Mouse (Mus musculus) testis, adult 2 months (tissue): ENCODE measurements around the gene Ppfibp1. TPM values are rescaled to one million over a fixed set of nuclear protein-coding genes. Genes with fewer than 3 reads are reported as not detected.

Experiments used
- H3K27ac ChIP-seq: fragments of 200-500 bp; 2 replicates; pipeline ENCODE4 v1.5.1; 2012; ENCODE audit warnings: low read depth, low read length; ENCODE audit not compliant: control insufficient read depth, insufficient read depth
- H3K27me3 ChIP-seq: fragments of 200-500 bp; 2 replicates; pipeline ENCODE4 v1.6.1; 2012; ENCODE audit warnings: mild to moderate bottlenecking, low read length, moderate library complexity; ENCODE audit not compliant: control insufficient read depth, insufficient read depth
- H3K36me3 ChIP-seq: fragments of 200-500 bp; 2 replicates; pipeline ENCODE4 v1.6.1; 2012; ENCODE audit warnings: mild to moderate bottlenecking, low read length; ENCODE audit not compliant: control insufficient read depth, insufficient read depth
- H3K4me1 ChIP-seq: fragments of 200-500 bp; 2 replicates; pipeline ENCODE4 v1.6.1; 2012; ENCODE audit warnings: low read length; ENCODE audit not compliant: control insufficient read depth, insufficient read depth
- H3K4me3 ChIP-seq: fragments of 200-500 bp; 2 replicates; pipeline ENCODE4 v1.5.1; 2012; ENCODE audit warnings: low read depth, mild to moderate bottlenecking, low read length, moderate library complexity, mixed read lengths; ENCODE audit not compliant: control insufficient read depth
- CTCF ChIP-seq: fragments of 200-500 bp; IDR thresholded peaks from 2 replicates; pipeline ENCODE4 v1.5.1; 2012; ENCODE audit warnings: low read depth, mild to moderate bottlenecking, inconsistent platforms, low read length, moderate library complexity; ENCODE audit not compliant: control insufficient read depth, insufficient read depth, insufficient replicate concordance
- POLR2A ChIP-seq: fragments of 200-500 bp; IDR thresholded peaks from 2 replicates; pipeline ENCODE4 v1.6.1; 2012; ENCODE audit warnings: low read depth, mild to moderate bottlenecking, inconsistent platforms, low read length, moderate library complexity; ENCODE audit not compliant: control insufficient read depth
- polyA plus RNA-seq: library from polyadenylated mRNA; depleted of rRNA; stranded (reverse); fragments of >200 nt; gene quantifications from 2 replicates; pipeline ENCODE4 v1.2.3, GENCODE M21; 2012

Gene Ppfibp1
- polyA plus RNA-seq, 1 experiment = 10.9 TPM

GRCm38 (mm10) chr6:146981249-146981835 lies 93.1 kb downstream of the Ppfibp1 start:
- Histone ChIP-seq H3K27ac (no peak overlapping the region), H3K27me3 (no peaks in the 10 kb centered on the region), H3K36me3 (no peaks in the 10 kb centered on the region), H3K4me3 (no peak overlapping the region), H3K4me1 (no peaks in the 10 kb centered on the region)
- TF ChIP-seq CTCF (no peak), POLR2A (no peak)

GRCm38 (mm10) chr6:146984569-146984968 lies 96.3 kb downstream of the Ppfibp1 start:
- H3K27me3 ChIP-seq = no peaks in the 10 kb centered on the region
- no peak for TF ChIP-seq POLR2A
- no peak for TF ChIP-seq CTCF
- no peak overlapping the region for H3K4me3 ChIP-seq
- no peak overlapping the region for H3K27ac ChIP-seq
- H3K36me3 ChIP-seq = no peaks in the 10 kb centered on the region
- no peaks in the 10 kb centered on the region for H3K4me1 ChIP-seq

- no peak for TF ChIP-seq POLR2A
- TF ChIP-seq CTCF = no peak
- H3K4me1 ChIP-seq = no peaks in the 10 kb centered on the region
- H3K4me3 ChIP-seq = no peak overlapping the region
- no peaks in the 10 kb centered on the region for H3K27me3 ChIP-seq
- no peak overlapping the region for H3K27ac ChIP-seq
- H3K36me3 ChIP-seq = no peaks in the 10 kb centered on the region
These were observed 105.9 kb downstream of the Ppfibp1 start for GRCm38 (mm10) chr6:146994236-146994635.

GRCm38 (mm10) chr6:146995391-146995790 lies 107.1 kb downstream of the Ppfibp1 start:
- Histone ChIP-seq H3K36me3 (no peaks in the 10 kb centered on the region), H3K4me1 (no peaks in the 10 kb centered on the region), H3K27me3 (no peaks in the 10 kb centered on the region), H3K27ac (no peak overlapping the region), H3K4me3 (no peak overlapping the region)
- TF ChIP-seq CTCF (no peak), POLR2A (no peak)

- H3K27me3 ChIP-seq = no peaks in the 10 kb centered on the region
- TF ChIP-seq POLR2A (no peak), CTCF (no peak)
- no peaks in the 10 kb centered on the region for H3K36me3 ChIP-seq
- no peaks in the 10 kb centered on the region for H3K4me1 ChIP-seq
- H3K27ac ChIP-seq = no peak overlapping the region
- H3K4me3 ChIP-seq = no peak overlapping the region
These were observed 107.6 kb downstream of the Ppfibp1 start for GRCm38 (mm10) chr6:146995878-146996277.

- Histone ChIP-seq H3K4me3 (no peak overlapping the region), H3K4me1 (no peaks in the 10 kb centered on the region), H3K27me3 (no peaks in the 10 kb centered on the region), H3K36me3 (no peaks in the 10 kb centered on the region), H3K27ac (no peak overlapping the region)
- TF ChIP-seq POLR2A (no peak), CTCF (no peak)
These were observed 108.7 kb downstream of the Ppfibp1 start for GRCm38 (mm10) chr6:146997006-146997405.

- peaks cover 2% of the 10 kb centered on the region; the same call in 1 of the 2 replicates for H3K4me1 ChIP-seq
- TF ChIP-seq POLR2A (no peak), CTCF (no peak)
- H3K4me3 ChIP-seq = no peak overlapping the region
- no peak overlapping the region for H3K27ac ChIP-seq
- no peaks in the 10 kb centered on the region for H3K27me3 ChIP-seq
- H3K36me3 ChIP-seq = no peaks in the 10 kb centered on the region
These were observed 110.4 kb downstream of the Ppfibp1 start for GRCm38 (mm10) chr6:146998710-146999109.
